9 mouse cellular contexts compared by ENCODE assay signal in genomic region chr1:23286741-23287140, GRCm38 (mm10).
A peak's percentile ranks its signal among the peaks of the same experiment; 100 is the strongest.
DNase-seq lines count a peak whose midpoint lies in the region; ATAC-seq lines count a peak whose summit lies in the region.
"Had no signal": no experiment of that assay in that cellular context is flagged by ENCODE, and none has a peak within 500 bp of the region (broad histone marks: within the 10 kb centered on the region; RNA-seq: fewer than 3 reads in every experiment).

No protein-coding gene starts in this region.

- WGBS in midbrain, embryonic 11.5 days: 24% methylated on average over 4 of the region's 4 CpGs
- 33% methylated on average over 4 of the region's 4 CpGs for WGBS in midbrain, embryonic 10.5 days
- WGBS in forebrain, embryonic 15.5 days: 20% methylated on average over 4 of the region's 4 CpGs
- WGBS in neural tube, embryonic 14.5 days: 29% methylated on average over 4 of the region's 4 CpGs

- ATAC-seq in midbrain, embryonic 11.5 days (ENCODE audit: low FRiP score): peak; percentile 58; the same call in 1 of the 2 replicates
- ATAC-seq in forebrain, embryonic 15.5 days (replicated peaks): peak; percentile 76; the same call in 1 of the 2 replicates
- ATAC-seq in neural tube, embryonic 14.5 days (ENCODE audit: low read depth): peak; percentile 92; the same call in 1 of the 2 replicates
- no peak for ATAC-seq in activated CD4-positive, CD25-positive, alpha-beta regulatory T cell, adult 4 months

- no peak overlapping the region for H3K4me2 ChIP-seq in midbrain, embryonic 11.5 days
- H3K4me2 ChIP-seq in forebrain, embryonic 15.5 days (replicated peaks): no peak overlapping the region
- no peak overlapping the region for H3K4me2 ChIP-seq in neural tube, embryonic 14.5 days (ENCODE audit: low read depth, low read length)
- H3K4me2 ChIP-seq: embryonic facial prominence, embryonic 15.5 days had no signal

- H3K27ac ChIP-seq in midbrain, embryonic 11.5 days (ENCODE audit: low read depth, low read length): no peak overlapping the region
- no peak overlapping the region for H3K27ac ChIP-seq in midbrain, embryonic 10.5 days (replicated peaks)
- H3K27ac ChIP-seq in forebrain, embryonic 15.5 days (replicated peaks): no peak overlapping the region
- H3K27ac ChIP-seq in neural tube, embryonic 14.5 days (ENCODE audit: low read depth, low read length): no peak overlapping the region
- H3K27ac ChIP-seq: embryonic facial prominence, embryonic 15.5 days had no signal

- no peaks in the 10 kb centered on the region for H3K9me3 ChIP-seq in midbrain, embryonic 11.5 days (ENCODE audit: control insufficient read depth, low read length)
- no peaks in the 10 kb centered on the region for H3K9me3 ChIP-seq in midbrain, embryonic 10.5 days (replicated peaks)
- H3K9me3 ChIP-seq in forebrain, embryonic 15.5 days: no peaks in the 10 kb centered on the region
- H3K9me3 ChIP-seq in neural tube, embryonic 14.5 days (ENCODE audit: control insufficient read depth, low read length): no peaks in the 10 kb centered on the region
- H3K9me3 ChIP-seq: embryonic facial prominence, embryonic 15.5 days had no signal

- no peak overlapping the region for H3K4me3 ChIP-seq in midbrain, embryonic 11.5 days (ENCODE audit: low read depth, low read length)
- H3K4me3 ChIP-seq in midbrain, embryonic 10.5 days: no peak overlapping the region
- H3K4me3 ChIP-seq in forebrain, embryonic 15.5 days: no peak overlapping the region
- no peak overlapping the region for H3K4me3 ChIP-seq in neural tube, embryonic 14.5 days (ENCODE audit: low read depth, low read length)
- H3K4me3 ChIP-seq: embryonic facial prominence, embryonic 15.5 days had no signal

- peak; percentile 82 for DNase-seq in midbrain, embryonic 11.5 days (ENCODE audit: low spot score, missing footprints)
- no peak for DNase-seq in midbrain, embryonic 10.5 days (ENCODE audit: low spot score)
- DNase-seq in adrenal gland, postnatal 25 days: peak; percentile 31
- DNase-seq in kidney, adult 11 months: peak; percentile 67
- peak; percentile 73 to 86 for DNase-seq in left cerebral cortex, postnatal 14 days (ENCODE audit: low spot score in 2 of 2)

- H3K9ac ChIP-seq in midbrain, embryonic 11.5 days (ENCODE audit: low read length): no peak overlapping the region
- no peak overlapping the region for H3K9ac ChIP-seq in forebrain, embryonic 15.5 days (replicated peaks)
- H3K9ac ChIP-seq in neural tube, embryonic 14.5 days (replicated peaks; ENCODE audit: low read depth, low read length): no peak overlapping the region
- H3K9ac ChIP-seq: embryonic facial prominence, embryonic 15.5 days had no signal

- H3K4me1 ChIP-seq in midbrain, embryonic 11.5 days (ENCODE audit: control insufficient read depth, insufficient read depth, low read length): no peaks in the 10 kb centered on the region
- H3K4me1 ChIP-seq in midbrain, embryonic 10.5 days: no peaks in the 10 kb centered on the region
- H3K4me1 ChIP-seq in forebrain, embryonic 15.5 days: no peaks in the 10 kb centered on the region
- no peaks in the 10 kb centered on the region for H3K4me1 ChIP-seq in neural tube, embryonic 14.5 days (ENCODE audit: control insufficient read depth, insufficient read depth, low read length)
- H3K4me1 ChIP-seq: embryonic facial prominence, embryonic 15.5 days had no signal

- intact Hi-C loops in left cerebral cortex, postnatal 14 days (cut with DNase I): loop anchor here (10.0 kb wide), 2 partner anchors 122 to 682 kb away; no protein-coding TSS in a partner anchor

- H3K27me3 ChIP-seq in midbrain, embryonic 11.5 days (ENCODE audit: control insufficient read depth, insufficient read depth, low read length): no peaks in the 10 kb centered on the region
- H3K27me3 ChIP-seq in midbrain, embryonic 10.5 days (ENCODE audit: low read depth, poor library complexity, severe bottlenecking): no peaks in the 10 kb centered on the region
- H3K27me3 ChIP-seq in forebrain, embryonic 15.5 days: no peaks in the 10 kb centered on the region
- H3K27me3 ChIP-seq in neural tube, embryonic 14.5 days (ENCODE audit: control insufficient read depth, insufficient read depth, low read length): no peaks in the 10 kb centered on the region
- H3K27me3 ChIP-seq: embryonic facial prominence, embryonic 15.5 days had no signal

- H3K36me3 ChIP-seq in midbrain, embryonic 11.5 days (ENCODE audit: control insufficient read depth, insufficient read depth, low read length): no peaks in the 10 kb centered on the region
- peaks cover 9% of the 10 kb centered on the region; the same call in 1 of the 2 replicates for H3K36me3 ChIP-seq in midbrain, embryonic 10.5 days
- 0 out of 2 replicates have a peak, but pooled peaks cover 4% of the 10 kb centered on the region for H3K36me3 ChIP-seq in forebrain, embryonic 15.5 days
- H3K36me3 ChIP-seq in neural tube, embryonic 14.5 days (ENCODE audit: control insufficient read depth, insufficient read depth, low read length): no peaks in the 10 kb centered on the region
- H3K36me3 ChIP-seq: embryonic facial prominence, embryonic 15.5 days had no signal
